Mouse (Mus musculus) spleen, embryonic (tissue): ENCODE data around the gene Zswim5.

ENCODE experiments used
- CTCF ChIA-PET: fragments of 350-600 bp; sonication (Branson Sonifier 250); formaldehyde crosslinking; loops from one replicate; lab custom pipeline; 2022; lab: Charles Lee

Gene Zswim5

GRCm38 (mm10) chr4:116913318-116913717 lies 36.1 kb downstream of the Zswim5 start:
- CTCF ChIA-PET, result no interaction called here

GRCm38 (mm10) chr4:116928006-116928651 lies 51.0 kb downstream of the Zswim5 start:
- CTCF ChIA-PET, result interaction anchor here (0.7 kb wide), 1 partner anchor 100 kb away, joined by 5 read pairs; no protein-coding TSS in a partner anchor

- CTCF ChIA-PET, result no interaction called here
These were observed 62.4 kb downstream of the Zswim5 start for GRCm38 (mm10) chr4:116939585-116939984.

- CTCF ChIA-PET, result no interaction called here
These were observed 65.5 kb downstream of the Zswim5 start for GRCm38 (mm10) chr4:116942695-116943094.

- CTCF ChIA-PET, result no interaction called here
These were observed 66.9 kb downstream of the Zswim5 start for GRCm38 (mm10) chr4:116944055-116944454.

- CTCF ChIA-PET, result no interaction called here
These were observed 74.5 kb downstream of the Zswim5 start for GRCm38 (mm10) chr4:116951642-116952041.

- CTCF ChIA-PET, result no interaction called here
These were observed 77.8 kb downstream of the Zswim5 start for GRCm38 (mm10) chr4:116954951-116955350.

GRCm38 (mm10) chr4:116976503-116976902 lies 99.3 kb downstream of the Zswim5 start:
- CTCF ChIA-PET, result no interaction called here

- CTCF ChIA-PET, result no interaction called here
These were observed 108.5 kb downstream of the Zswim5 start for GRCm38 (mm10) chr4:116985681-116986080.

GRCm38 (mm10) chr4:116986400-116987121 lies 109.4 kb downstream of the Zswim5 start:
- CTCF ChIA-PET, result interaction anchor here (1.1 kb wide), 1 partner anchor 159 kb away, joined by 3 read pairs; no protein-coding TSS in a partner anchor

- CTCF ChIA-PET, result interaction anchor here (1.1 kb wide), 1 partner anchor 159 kb away, joined by 3 read pairs; no protein-coding TSS in a partner anchor
These were observed 109.9 kb downstream of the Zswim5 start for GRCm38 (mm10) chr4:116987122-116987456.

GRCm38 (mm10) chr4:116989731-116990130 lies 112.6 kb downstream of the Zswim5 start:
- CTCF ChIA-PET, result no interaction called here

GRCm38 (mm10) chr4:116991366-116991765 lies 114.2 kb downstream of the Zswim5 start:
- CTCF ChIA-PET, result no interaction called here

- CTCF ChIA-PET, result interaction anchor here (1.0 kb wide), 1 partner anchor 162 kb away, joined by 4 read pairs; the partner anchor contains the start of gene Rps8
These were observed 116.8 kb downstream of the Zswim5 start, which contains the start of gene Urod for GRCm38 (mm10) chr4:116993672-116994621. Gene Urod (minus strand): TSS chr4:116994413.

GRCm38 (mm10) chr4:116995131-116995797 lies 118.1 kb downstream of the Zswim5 start, which contains the start of gene Hectd3:
Gene Hectd3 (plus strand): TSS chr4:116995317.
- CTCF ChIA-PET, result no interaction called here

GRCm38 (mm10) chr4:116995798-116996135 lies 118.6 kb downstream of the Zswim5 start:
- CTCF ChIA-PET, result no interaction called here

- CTCF ChIA-PET, result no interaction called here
These were observed 122.5 kb downstream of the Zswim5 start for GRCm38 (mm10) chr4:116999513-117000154.

GRCm38 (mm10) chr4:117001957-117002356 lies 124.8 kb downstream of the Zswim5 start:
- CTCF ChIA-PET, result no interaction called here

GRCm38 (mm10) chr4:117002543-117003521 lies 125.7 kb downstream of the Zswim5 start:
- CTCF ChIA-PET, result interaction anchor here (0.5 to 0.7 kb wide), 2 partner anchors 89 to 138 kb away, joined by 3 to 6 read pairs; no protein-coding TSS in a partner anchor
